Mouse (Mus musculus) T-cell, adult 66 days (primary cell): ENCODE measurements around the gene Nfya. TPM values are rescaled to one million over a fixed set of nuclear protein-coding genes. Genes with fewer than 3 reads are reported as not detected.

Source experiments
- total RNA-seq, 2 experiments: library from RNA; stranded (reverse); gene quantifications; 3 replicates in 1 of 2; 4 replicates in 1 of 2; pipeline ENCODE4 v1.2.4; 2023

Gene Nfya
- total RNA-seq = 10 to 100 TPM; 71.0 to 76.6 TPM

GRCm38 (mm10) chr17:48409380-48410298 is at the start of gene Nfya, which contains the start of gene Oard1:
Gene Nfya (minus strand): TSS chr17:48409906.
Gene Oard1 (plus strand): TSS chr17:48410014.

GRCm38 (mm10) chr17:48454688-48455087 is 45.0 kb upstream of the Nfya start, which contains the start of gene Unc5cl:
Gene Unc5cl (plus strand): TSS chr17:48454901.

GRCm38 (mm10) chr17:48451353-48451675 is 41.6 kb upstream of the Nfya start, which contains the start of gene Tspo2:
Gene Tspo2 (minus strand): TSS chr17:48451522.

GRCm38 (mm10) chr17:48432158-48432980 is 22.7 kb upstream of the Nfya start, which contains the start of gene Apobec2:
Gene Apobec2 (minus strand): TSS chr17:48432930.

GRCm38 (mm10) chr17:48359616-48360015 is 50.1 kb downstream of the Nfya start, which contains the start of gene Treml1:
Gene Treml1 (plus strand): TSS chr17:48359916.

GRCm38 (mm10) chr17:48346231-48346630 is 63.5 kb downstream of the Nfya start, which contains the start of gene Trem2:
Gene Trem2 (plus strand): TSS chr17:48346401.

Other genes with a start within 250 kb of the Nfya start
- under 1 TPM in 1 of 2 experiments, not detected in 1; 0.79 TPM for gene A530064D06Rik, start 242.6 kb downstream of the Nfya start, total RNA-seq
- gene Trem1, start 177.1 kb downstream of the Nfya start, total RNA-seq = under 1 TPM in 1 of 2 experiments, not detected in 1; 0.23 TPM
- not detected for gene Trem3, start 162.1 kb downstream of the Nfya start, total RNA-seq
- gene Treml4, start 145.6 kb downstream of the Nfya start, total RNA-seq = 1 to 10 TPM; 1.7 to 3.4 TPM
- gene Treml2, start 110.4 kb downstream of the Nfya start, total RNA-seq = 10 to 100 TPM; 80.4 to 94.4 TPM
- 1 to 10 TPM; 6.5 to 7.4 TPM for gene B430306N03Rik, start 93.8 kb downstream of the Nfya start, total RNA-seq
- not detected for gene Trem2, start 63.5 kb downstream of the Nfya start, total RNA-seq
- not detected for gene Treml1, start 50.0 kb downstream of the Nfya start, total RNA-seq
- gene Oard1, start 108 bp upstream of the Nfya start, total RNA-seq = 10 to 100 TPM; 29.3 to 30.7 TPM
- gene Apobec2, start 23.0 kb upstream of the Nfya start, total RNA-seq = 1 to 10 TPM; 2.7 to 5.7 TPM
- 1 to 10 TPM; 1.3 to 2.2 TPM for gene Tspo2, start 41.6 kb upstream of the Nfya start, total RNA-seq
- gene Unc5cl, start 45.0 kb upstream of the Nfya start, total RNA-seq = 10 to 100 TPM; 18.4 to 18.6 TPM